Mouse (Mus musculus) NIH3T3 (cell line): Measurements from ENCODE around the gene Sec63.

Experiments
- DNase-seq: peaks from one replicate; pipeline ENCODE4 v3.0.0-alpha.2; 2012; ENCODE audit warnings: low read depth

Sec63 gene

DNA sequence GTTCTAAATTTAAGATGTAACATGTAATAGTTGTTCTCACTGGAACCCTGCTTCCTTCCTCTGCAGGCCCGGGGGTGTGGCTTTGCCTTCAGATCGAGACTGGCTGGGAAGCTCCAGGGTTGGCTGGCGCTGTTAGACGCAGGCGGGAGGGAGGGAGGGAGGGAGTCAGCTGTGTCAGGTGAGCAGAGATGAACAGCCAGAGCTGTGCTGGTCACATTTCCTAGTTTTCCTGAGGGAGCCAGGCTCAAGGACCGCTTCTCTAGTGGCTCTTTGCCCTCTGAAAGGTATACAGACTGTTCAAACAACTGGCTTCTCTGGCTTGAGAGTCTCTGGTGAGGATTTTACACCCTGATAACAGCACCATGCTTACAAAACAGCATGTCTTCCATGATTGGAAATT lies 69.1 kb downstream of the Sec63 start:
- DNase-seq = no peak

DNA sequence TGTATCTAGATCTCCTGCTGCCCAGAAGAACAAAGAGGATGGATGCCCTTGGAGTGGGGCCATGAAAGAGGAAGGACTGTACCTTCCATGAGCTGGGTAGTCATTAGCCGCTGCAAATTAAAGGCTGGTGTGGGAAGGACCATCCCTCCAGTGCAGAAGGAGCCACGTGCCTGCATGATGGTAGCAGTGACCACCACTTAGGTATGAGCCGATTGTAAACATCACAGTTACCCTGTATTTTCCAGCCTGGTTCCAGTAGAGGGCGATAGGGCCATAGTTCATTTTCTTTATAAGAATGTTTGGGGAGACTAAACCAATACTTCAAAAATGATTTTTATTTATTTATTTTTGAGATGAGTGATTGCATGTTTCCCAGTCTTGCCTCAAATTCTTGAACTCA lies 71.4 kb downstream of the Sec63 start:
- peak; percentile 62 for DNase-seq

- peak; percentile 22 for DNase-seq
Measured at GRCm38 (mm10) chr10:42833871-42834727, 72.8 kb downstream of the Sec63 start.

GRCm38 (mm10) chr10:42838106-42838505 lies 76.8 kb downstream of the Sec63 start:
- DNase-seq = no peak

DNA sequence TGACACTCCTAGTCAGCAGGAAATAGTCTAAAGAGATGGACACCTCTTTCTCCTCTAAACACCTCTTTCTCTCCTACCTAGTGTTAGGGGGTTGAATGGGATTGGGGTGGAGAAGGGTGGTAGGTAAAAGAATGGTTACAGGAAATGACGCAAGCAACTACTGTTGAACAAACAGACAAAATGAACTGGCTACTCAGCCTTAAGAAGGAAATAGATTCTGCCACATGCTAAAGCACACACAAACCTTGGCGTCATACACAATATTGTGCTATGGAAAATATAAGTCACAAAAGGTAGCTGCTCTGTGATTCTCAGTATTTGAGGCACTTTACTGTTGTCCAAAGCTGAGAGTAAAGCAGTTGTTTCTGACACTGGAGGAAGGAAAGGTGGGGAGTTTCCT lies 77.4 kb downstream of the Sec63 start:
- DNase-seq = no peak

GRCm38 (mm10) chr10:42840036-42840435 lies 78.7 kb downstream of the Sec63 start:
- DNase-seq = no peak

DNA sequence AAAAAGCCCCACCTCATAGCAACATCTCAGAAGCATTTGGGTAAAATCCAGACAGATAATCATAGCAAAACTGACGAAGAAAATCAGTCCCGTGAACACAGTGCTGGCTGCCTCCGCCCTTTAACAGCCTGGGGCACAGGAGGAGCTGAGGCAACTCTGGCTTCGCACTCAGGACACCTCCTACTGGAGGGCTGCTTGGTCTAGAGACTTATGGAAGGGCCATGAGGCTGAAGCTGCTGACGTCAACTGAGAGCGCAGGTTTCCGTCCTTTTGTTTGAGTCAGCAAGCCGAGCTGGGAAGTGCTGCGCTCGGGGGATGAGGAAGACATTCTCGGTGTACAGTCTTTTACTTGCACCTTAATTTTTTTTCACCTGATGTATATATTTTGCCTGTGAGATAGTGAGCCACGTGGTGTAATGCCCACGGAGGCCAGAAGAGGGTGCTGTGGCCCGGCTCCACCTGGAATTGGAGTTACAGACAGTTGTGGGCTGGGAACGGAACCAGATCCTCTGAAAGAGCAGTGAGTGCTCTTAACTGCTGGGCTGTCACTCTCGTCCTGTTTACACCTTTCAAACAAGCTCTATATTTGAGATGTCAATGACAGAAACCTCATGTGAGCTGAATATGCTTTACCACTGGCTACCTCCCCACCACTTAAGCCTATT lies 80.4 kb downstream of the Sec63 start:
- DNase-seq = peak; percentile 24

DNA sequence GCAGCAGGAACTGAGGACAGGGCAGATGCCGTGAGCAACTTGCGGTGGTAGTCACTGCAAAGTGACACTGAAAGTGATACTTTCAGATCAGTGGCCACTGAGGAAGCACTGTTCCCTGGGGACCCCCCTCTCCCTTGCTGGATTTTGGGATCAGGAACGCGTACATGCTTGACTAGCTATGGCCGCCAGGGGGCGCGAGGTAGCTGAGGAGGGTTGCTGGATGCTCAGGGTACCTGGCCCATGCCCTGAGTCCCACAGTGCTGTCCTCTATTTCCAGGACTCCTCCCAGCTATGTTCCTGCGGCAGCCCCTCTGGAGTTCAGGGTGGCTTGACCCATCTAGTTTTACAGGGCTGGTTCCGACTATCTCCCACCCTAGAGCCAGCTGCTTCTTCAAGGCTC lies 81.1 kb downstream of the Sec63 start:
- DNase-seq = peak; percentile 64

DNA sequence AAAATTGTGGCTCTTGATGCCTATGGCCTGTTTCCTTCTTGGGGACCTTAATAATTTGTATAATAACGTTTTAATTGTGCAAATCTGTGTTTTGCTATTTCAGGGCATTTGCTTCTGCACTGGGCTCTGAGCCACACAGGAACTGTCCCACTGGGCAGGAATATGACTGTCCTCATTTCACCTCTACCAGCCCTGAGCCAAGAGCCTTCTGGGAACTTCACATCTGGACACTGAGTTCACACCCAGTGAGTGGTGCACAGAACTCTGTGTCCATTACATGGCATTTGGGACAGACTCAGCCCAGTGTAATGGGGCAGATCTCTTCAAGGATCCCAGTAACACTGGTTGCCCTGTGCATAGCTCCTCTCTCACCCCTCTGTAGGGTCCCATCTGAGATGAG lies 82.1 kb downstream of the Sec63 start:
- no peak for DNase-seq

DNA sequence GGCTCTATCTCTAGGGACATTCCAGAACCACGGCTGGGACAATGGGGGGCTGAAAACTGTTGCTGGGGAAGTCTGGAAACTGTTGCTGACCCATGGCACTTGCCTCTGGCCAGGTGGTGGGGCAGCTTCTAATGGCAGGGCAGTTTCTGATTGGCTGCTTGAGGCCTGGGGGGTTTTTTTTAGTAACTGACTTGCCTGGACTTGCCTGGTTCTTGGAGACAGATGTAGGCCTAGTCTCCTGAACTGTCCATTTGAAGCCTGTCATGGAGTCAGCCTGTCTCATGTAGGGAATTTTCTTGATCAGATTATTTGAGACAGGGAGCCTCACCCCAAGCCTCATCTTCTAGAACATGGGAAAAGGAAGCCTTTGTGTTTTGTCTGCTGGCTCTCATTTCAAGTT lies 84.2 kb downstream of the Sec63 start:
- no peak for DNase-seq

- DNase-seq = no peak
Measured at GRCm38 (mm10) chr10:42848179-42849080, 87.1 kb downstream of the Sec63 start.

DNA sequence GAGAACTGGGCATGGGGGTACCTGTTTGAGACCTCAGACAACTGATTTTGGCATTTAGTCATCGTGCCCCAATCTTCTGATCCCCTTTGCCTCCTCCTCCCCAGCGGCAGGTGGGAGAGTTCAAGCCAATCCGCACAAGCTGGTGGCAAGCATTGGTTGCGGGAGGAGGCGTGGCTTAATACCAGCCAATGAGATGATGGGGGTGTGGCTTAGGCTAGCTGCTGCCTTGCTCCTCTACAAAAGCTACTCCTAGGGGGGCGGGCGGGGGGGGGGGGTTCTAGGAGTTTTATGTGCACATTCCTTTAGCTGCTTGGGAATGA lies 87.7 kb downstream of the Sec63 start:
- DNase-seq = peak; percentile 26

DNA sequence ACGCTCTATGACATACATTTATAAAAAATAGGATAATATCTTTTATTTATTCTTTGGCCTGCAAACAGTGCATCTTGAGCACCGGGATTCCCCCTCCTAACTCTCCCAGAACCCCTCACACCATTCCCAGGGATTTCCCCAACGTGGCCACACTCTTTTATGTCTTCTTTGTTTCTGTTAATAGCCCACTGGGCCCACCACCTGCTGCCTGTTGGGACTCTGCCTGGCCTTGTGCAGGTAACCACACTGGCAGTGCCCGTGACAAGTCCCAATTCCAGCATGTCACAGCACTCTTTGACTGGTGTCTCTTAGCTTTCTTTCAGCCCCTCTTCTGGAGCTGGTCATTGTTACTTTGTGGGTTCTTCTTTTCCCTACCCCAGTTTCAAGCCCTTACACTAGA lies 93.5 kb downstream of the Sec63 start:
- DNase-seq = no peak

- DNase-seq = no peak
Measured at GRCm38 (mm10) chr10:42855250-42855649, 94.0 kb downstream of the Sec63 start.

DNA sequence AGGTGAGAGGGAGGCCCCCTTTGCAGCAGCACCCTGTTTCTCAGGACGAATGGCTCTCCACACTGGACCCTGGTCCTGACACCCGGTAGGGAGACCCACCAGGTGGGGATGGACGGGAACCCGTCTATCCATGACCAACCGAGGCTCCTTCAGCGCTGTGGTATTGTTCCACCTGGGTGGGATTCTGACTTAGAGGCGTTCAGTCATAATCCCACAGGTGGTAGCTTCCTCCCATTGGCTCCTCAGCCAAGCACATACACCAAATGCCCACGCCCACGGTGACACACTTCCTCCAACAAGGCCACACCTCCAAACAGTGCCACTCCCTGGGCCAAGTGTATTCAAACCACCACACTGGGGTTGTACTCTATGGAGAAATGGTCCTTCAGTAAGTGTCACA lies 95.3 kb downstream of the Sec63 start:
- DNase-seq = no peak

- no peak for DNase-seq
Measured at GRCm38 (mm10) chr10:42857021-42857420, 95.7 kb downstream of the Sec63 start.

DNA sequence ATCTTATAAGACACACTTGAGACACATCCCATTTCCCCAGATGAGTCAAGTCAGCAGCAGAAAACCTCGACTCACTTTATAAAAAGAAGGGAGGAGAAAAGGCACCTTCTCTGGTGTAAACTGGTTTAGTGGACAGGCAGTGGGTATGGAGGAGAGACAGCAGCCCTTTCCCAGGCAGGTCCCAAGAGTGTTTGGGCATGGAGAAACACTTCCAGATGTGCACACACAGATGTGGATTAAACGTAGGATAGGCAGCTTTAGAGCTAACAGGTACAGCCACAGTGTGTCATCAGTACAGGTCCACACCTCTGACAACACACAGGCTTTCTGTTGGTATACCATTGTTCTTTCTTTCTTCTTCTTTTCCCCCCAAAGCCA lies 98.5 kb downstream of the Sec63 start:
- no peak for DNase-seq

GRCm38 (mm10) chr10:42860159-42860911 lies 99.0 kb downstream of the Sec63 start, which contains the start of gene Scml4:
Scml4 (plus strand) TSS chr10:42860370.
- DNase-seq = peak; percentile 72

- no peak for DNase-seq
Measured at GRCm38 (mm10) chr10:42861446-42861845, 100.2 kb downstream of the Sec63 start.

GRCm38 (mm10) chr10:42862102-42862740 lies 100.9 kb downstream of the Sec63 start:
- peak; percentile 39 for DNase-seq

DNA sequence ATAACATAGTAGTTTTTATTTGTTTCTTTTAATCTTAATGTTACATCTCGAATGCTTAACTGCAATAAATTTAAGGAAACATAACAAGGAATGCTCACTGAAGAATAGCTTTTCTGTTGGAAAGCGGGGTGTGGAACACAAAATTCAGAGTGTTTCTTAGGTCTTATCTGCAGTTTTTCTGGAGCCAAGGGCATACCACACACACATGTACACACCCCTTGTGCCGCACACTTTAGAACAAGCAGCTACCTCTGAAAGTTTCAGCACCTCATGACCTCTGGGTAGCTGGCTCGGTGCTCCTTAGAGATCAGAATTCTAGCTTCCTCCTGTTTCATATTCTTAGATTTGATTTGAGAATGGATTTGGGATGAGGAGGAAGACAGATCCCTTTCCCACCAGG lies 101.5 kb downstream of the Sec63 start:
- no peak for DNase-seq
